Mouse (Mus musculus) heart, embryonic 16.5 days (tissue): ENCODE measurements around the gene Setd2. TPM values are rescaled to one million over a fixed set of nuclear protein-coding genes. Genes with fewer than 3 reads are reported as not detected.

ENCODE experiments used
- ATAC-seq: fragments of 200-750 bp; cut with Nextera tagmentation; replicated peaks from 2 replicates; pipeline ENCODE4 v1.8.0; 2017; ENCODE audit warnings: moderate number of reproducible peaks; ENCODE audit not compliant: insufficient read depth, low FRiP score; ENCODE audit errors: extremely low read depth
- H3K27ac ChIP-seq: fragments of 300-500 bp; sonication (generic); 2 replicates; pipeline ENCODE4 v1.5.1; 2014; ENCODE audit warnings: mild to moderate bottlenecking, low read length, control low read depth, moderate library complexity
- H3K27me3 ChIP-seq: fragments of 300-500 bp; sonication (generic); 2 replicates; pipeline ENCODE4 v1.6.1; 2014; ENCODE audit warnings: low read length, mixed read lengths; ENCODE audit not compliant: control insufficient read depth, insufficient read depth
- H3K36me3 ChIP-seq: fragments of 300-500 bp; sonication (generic); 2 replicates; pipeline ENCODE4 v1.6.1; 2014; ENCODE audit not compliant: control insufficient read depth, insufficient read depth
- H3K4me1 ChIP-seq: fragments of 300-500 bp; sonication (generic); 2 replicates; pipeline ENCODE4 v1.6.1; 2014; ENCODE audit warnings: low read length, mixed read lengths; ENCODE audit not compliant: control insufficient read depth, insufficient read depth
- H3K4me2 ChIP-seq: fragments of 300-500 bp; sonication (generic); 2 replicates; pipeline ENCODE4 v1.6.1; 2014; ENCODE audit warnings: low read depth, mild to moderate bottlenecking, control low read depth, low read length
- H3K4me3 ChIP-seq: fragments of 300-500 bp; sonication (generic); 2 replicates; pipeline ENCODE4 v1.5.1; 2014; ENCODE audit warnings: mild to moderate bottlenecking, control low read depth, low read length
- H3K9ac ChIP-seq: fragments of 300-500 bp; sonication (generic); 2 replicates; pipeline ENCODE4 v1.6.1; 2014; ENCODE audit warnings: low read length, control low read depth
- H3K9me3 ChIP-seq: fragments of 300-500 bp; sonication (generic); replicated peaks from 2 replicates; pipeline ENCODE4 v1.6.1; 2016; ENCODE audit warnings: low read length; ENCODE audit not compliant: control insufficient read depth
- WGBS: fragments of 180-500 bp; shearing (Covaris S2); extraction: QIAGEN DNeasy Blood & Tissue Kit; methylation state at CpG from one replicate; pipeline ENCODE4 v1.1.7; 2014; 5-methylcytosine and 5-hydroxymethylcytosine counted together
- polyA plus RNA-seq: library from polyadenylated mRNA; unstranded; fragments of >200 nt; fragmentation: Nextera tagmentation; extraction: Ambion mirVana; gene quantifications from 2 replicates; pipeline ENCODE4 v1.2.1, GENCODE M21; 2015

Setd2 gene
- polyA plus RNA-seq, 1 experiment from 2014 or later = 21.8 TPM

DNA sequence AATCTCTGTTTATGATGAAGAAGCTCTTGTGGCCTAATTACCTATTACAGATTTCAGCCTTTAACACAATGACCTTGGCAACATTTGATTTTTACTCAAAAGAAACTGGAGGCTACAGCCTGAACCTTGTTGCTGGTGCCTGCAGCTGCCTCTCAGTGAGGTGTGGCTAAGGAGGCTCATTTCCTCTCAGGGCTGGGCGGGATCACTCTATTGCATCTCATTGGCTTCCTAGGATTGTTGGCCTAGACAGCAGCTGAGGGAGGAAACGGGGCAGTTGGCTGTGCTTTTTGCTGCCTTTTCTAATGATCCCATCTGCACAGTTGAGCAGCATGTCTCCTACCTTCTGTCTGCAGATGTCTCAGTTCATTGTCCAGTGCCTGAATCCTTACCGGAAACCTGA is 84.7 kb downstream of the Setd2 start:
- Histone ChIP-seq H3K36me3 (peaks cover 49% of the 10 kb centered on the region), H3K27ac (no peak overlapping the region), H3K27me3 (no peaks in the 10 kb centered on the region), H3K4me3 (no peak overlapping the region), H3K4me2 (no peak overlapping the region), H3K9ac (no peak overlapping the region), H3K4me1 (no peaks in the 10 kb centered on the region), H3K9me3 (no peaks in the 10 kb centered on the region)
- WGBS = 75% methylated on average over 3 of the region's 3 CpGs
- no peak for ATAC-seq

DNA sequence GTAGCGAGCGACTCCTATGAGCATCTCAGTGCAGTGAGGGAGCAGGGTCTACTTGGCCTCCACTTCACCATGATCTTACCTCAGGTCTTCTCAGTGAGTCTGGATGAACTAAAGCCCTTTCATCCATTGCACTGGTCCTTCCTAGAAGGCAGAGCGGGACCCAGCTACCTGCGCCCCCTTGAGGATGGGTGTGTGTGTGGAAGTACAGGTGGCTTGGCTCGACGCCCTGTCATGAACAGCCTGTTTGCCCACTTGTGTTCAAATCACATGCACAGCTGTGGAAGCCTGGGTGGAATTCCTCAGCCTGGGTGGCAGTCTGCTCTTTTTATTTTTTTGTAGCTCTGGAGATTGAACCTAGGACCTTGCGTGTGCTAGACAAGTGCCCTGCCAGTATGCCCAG is 87.8 kb downstream of the Setd2 start:
- no peaks in the 10 kb centered on the region for H3K27me3 ChIP-seq
- no peak overlapping the region for H3K4me3 ChIP-seq
- H3K27ac ChIP-seq = no peak overlapping the region
- no peaks in the 10 kb centered on the region for H3K9me3 ChIP-seq
- 78% methylated on average over 7 of the region's 7 CpGs for WGBS
- H3K9ac ChIP-seq = no peak overlapping the region
- no peak overlapping the region for H3K4me2 ChIP-seq
- H3K4me1 ChIP-seq = peaks cover 8% of the 10 kb centered on the region; the same call in 1 of the 2 replicates
- peaks cover 38% of the 10 kb centered on the region for H3K36me3 ChIP-seq
- ATAC-seq = no peak

GRCm38 (mm10) chr9:110620685-110621084 is 88.3 kb downstream of the Setd2 start:
- Histone ChIP-seq H3K4me3 (no peak overlapping the region), H3K36me3 (peaks cover 33% of the 10 kb centered on the region), H3K9me3 (no peaks in the 10 kb centered on the region), H3K4me1 (peaks cover 10% of the 10 kb centered on the region; the same call in 1 of the 2 replicates), H3K9ac (no peak overlapping the region), H3K4me2 (no peak overlapping the region), H3K27me3 (no peaks in the 10 kb centered on the region), H3K27ac (no peak overlapping the region)
- ATAC-seq = no peak
- 91% methylated on average over 7 of the region's 7 CpGs for WGBS

DNA sequence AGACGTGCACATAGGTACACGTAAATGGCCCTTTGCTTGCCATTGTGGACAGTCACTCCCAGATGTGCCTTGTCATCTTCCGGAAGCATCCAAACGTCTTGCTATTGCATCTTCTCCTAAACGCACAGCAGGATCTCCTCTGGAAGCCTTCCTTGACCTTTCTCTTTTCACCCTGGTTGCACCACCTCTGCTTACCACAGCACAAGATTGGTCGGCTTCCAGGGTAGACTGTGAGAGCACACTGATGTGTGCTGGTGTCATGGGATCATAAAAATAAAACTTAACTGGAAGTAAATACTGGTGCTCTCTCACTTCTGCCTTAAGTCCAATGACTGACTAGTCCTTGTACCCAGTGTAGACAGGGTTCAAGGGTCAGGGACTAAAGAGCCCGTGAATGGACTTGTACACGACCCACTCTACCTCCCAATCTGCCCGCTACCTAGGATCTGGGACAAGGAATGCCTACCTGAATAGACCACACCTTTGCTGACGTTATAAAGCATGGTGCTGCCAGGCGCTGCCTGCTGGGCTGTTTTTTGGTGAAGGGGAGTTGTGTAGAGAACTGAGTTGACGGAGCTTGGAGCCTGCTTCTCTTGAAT is 90.3 kb downstream of the Setd2 start:
- no peaks in the 10 kb centered on the region for H3K27me3 ChIP-seq
- no peak for ATAC-seq
- 79% methylated on average over 12 of the region's 12 CpGs for WGBS
- no peak overlapping the region for H3K4me2 ChIP-seq
- H3K27ac ChIP-seq = no peak overlapping the region
- no peak overlapping the region for H3K9ac ChIP-seq
- no peak overlapping the region for H3K4me3 ChIP-seq
- no peaks in the 10 kb centered on the region for H3K9me3 ChIP-seq
- H3K36me3 ChIP-seq = peaks cover 26% of the 10 kb centered on the region
- peaks cover 10% of the 10 kb centered on the region; the same call in 1 of the 2 replicates for H3K4me1 ChIP-seq

GRCm38 (mm10) chr9:110623416-110624195 is 91.2 kb downstream of the Setd2 start:
- Histone ChIP-seq H3K9me3 (no peaks in the 10 kb centered on the region), H3K36me3 (peaks cover 21% of the 10 kb centered on the region), H3K4me2 (peak overlapping the region; percentile 99), H3K4me1 (peaks cover 10% of the 10 kb centered on the region; the same call in 1 of the 2 replicates), H3K27me3 (no peaks in the 10 kb centered on the region), H3K4me3 (peak overlapping the region; percentile 59), H3K27ac (peak overlapping the region; percentile 90), H3K9ac (peak overlapping the region; percentile 83)
- ATAC-seq = no peak
- 54% methylated on average over 8 of the region's 8 CpGs for WGBS

DNA sequence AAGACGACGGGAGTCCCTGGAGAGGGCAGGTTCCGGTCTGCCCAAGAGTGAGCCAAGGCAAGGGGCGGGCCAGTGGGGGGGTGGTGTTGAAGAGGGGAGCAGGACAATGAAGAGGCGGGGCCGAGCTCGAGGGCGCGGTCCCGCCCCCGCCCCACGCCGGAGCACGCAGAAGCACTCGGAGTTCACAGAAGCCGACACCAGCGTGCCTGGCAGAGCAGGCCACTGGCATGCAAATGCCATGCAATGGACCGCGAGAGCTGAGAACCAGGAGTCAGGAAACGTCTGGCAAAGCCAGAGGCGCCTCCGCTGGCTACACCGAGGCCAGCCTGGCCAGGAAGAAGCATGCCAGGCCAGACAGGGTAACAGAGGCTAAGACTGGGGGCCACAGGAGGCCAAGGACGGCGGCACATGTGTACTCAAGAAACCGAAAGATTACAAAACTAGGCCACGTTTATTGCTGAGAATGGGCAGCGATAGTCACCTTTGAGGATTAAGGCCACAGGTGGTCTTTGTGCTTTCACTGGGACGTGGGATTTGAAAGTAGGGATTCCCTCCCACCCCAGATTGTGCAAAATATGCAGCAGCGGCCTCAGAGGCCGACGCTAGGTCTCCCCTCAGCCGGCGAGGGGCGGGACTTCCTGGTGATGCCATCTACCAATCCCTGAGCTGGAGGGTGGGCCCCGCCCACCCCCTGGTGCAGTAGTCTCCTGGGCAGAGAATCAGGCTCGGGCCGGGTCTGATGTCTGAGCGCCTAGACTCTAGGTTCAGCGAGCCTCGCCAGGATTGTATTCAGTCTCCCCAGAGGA is 92.2 kb downstream of the Setd2 start, which contains the start of gene Nradd:
Nradd (minus strand) TSS at position 92 of the 806 bp plus-strand sequence.
- peak within 1 kb of the TSS; percentile 59 for H3K4me3 ChIP-seq
- H3K36me3 ChIP-seq = peaks cover 13% of the 10 kb centered on the region
- peaks cover 10% of the 10 kb centered on the region; the same call in 1 of the 2 replicates for H3K4me1 ChIP-seq
- peak within 1 kb of the TSS; percentile 83 for H3K9ac ChIP-seq
- H3K4me2 ChIP-seq = peak within 1 kb of the TSS; percentile 99
- no peaks in the 10 kb centered on the region for H3K9me3 ChIP-seq
- H3K27me3 ChIP-seq = no peaks in the 10 kb centered on the region
- 4% methylated on average over 41 of the region's 41 CpGs for WGBS
- H3K27ac ChIP-seq = peak within 1 kb of the TSS; percentile 90
- peak; percentile 92 for ATAC-seq

DNA sequence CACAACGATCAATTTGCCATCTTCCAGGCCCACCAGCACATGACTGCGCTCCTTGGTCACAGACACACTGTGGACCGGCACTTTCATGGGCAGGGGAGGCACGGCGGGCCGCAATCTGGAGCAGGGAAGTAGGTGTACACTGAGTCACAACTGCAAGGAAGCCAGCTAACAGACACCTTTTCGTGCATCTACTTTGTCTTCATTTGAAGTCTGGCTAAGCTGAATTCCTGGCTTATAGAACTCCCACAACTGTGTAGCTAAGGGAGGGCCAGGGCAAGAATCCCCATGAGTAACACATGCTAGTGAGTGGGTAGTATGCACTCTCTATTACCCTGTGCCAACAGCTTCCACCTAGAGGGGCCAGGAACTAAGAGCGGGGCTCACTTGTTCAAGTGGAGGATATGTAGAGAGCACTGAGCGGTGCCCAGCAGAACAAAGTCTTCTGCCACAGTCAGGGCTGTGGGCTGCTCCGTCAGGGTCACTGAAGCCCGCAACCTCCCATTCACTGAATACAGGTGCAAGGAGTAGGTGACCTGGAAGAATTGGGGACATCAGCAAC is 93.0 kb downstream of the Setd2 start:
- peak overlapping the region; percentile 83 for H3K9ac ChIP-seq
- H3K27me3 ChIP-seq = no peaks in the 10 kb centered on the region
- peaks cover 12% of the 10 kb centered on the region for H3K36me3 ChIP-seq
- no peaks in the 10 kb centered on the region for H3K9me3 ChIP-seq
- ATAC-seq = no peak
- no peak overlapping the region for H3K27ac ChIP-seq
- peak overlapping the region; percentile 99 for H3K4me2 ChIP-seq
- H3K4me3 ChIP-seq = peak overlapping the region; percentile 59
- 70% methylated on average over 11 of the region's 11 CpGs for WGBS
- peaks cover 10% of the 10 kb centered on the region; the same call in 1 of the 2 replicates for H3K4me1 ChIP-seq

- Histone ChIP-seq H3K9me3 (no peaks in the 10 kb centered on the region), H3K4me1 (peaks cover 2% of the 10 kb centered on the region; the same call in 1 of the 2 replicates), H3K4me3 (no peak overlapping the region), H3K36me3 (peaks cover 13% of the 10 kb centered on the region), H3K9ac (no peak overlapping the region), H3K27me3 (no peaks in the 10 kb centered on the region; the same call in 1 of the 2 replicates), H3K4me2 (no peak overlapping the region), H3K27ac (no peak overlapping the region)
- ATAC-seq = no peak
- 83% methylated on average over 15 of the region's 15 CpGs for WGBS
Observed at GRCm38 (mm10) chr9:110630171-110630570, 97.8 kb downstream of the Setd2 start.
